Mouse (Mus musculus): ENCODE measurements around the gene Shf. TPM values are rescaled to one million over a fixed set of nuclear protein-coding genes. Genes with fewer than 3 reads are reported as not detected.

Shf gene
- polyA plus RNA-seq, 1 experiment from 2014 or later, result 2.0 TPM

- H3K27ac ChIP-seq (ENCODE audit: low read depth, low read length), result no peak overlapping the region
- peaks cover 65% of the 10 kb centered on the region for H3K27me3 ChIP-seq (replicated peaks; ENCODE audit: control insufficient read depth, insufficient read depth, low read length)
- H3K4me1 ChIP-seq (replicated peaks; ENCODE audit: control insufficient read depth, insufficient read depth, low read length), result peaks cover 26% of the 10 kb centered on the region
- H3K36me3 ChIP-seq (ENCODE audit: control insufficient read depth, insufficient read depth), result no peaks in the 10 kb centered on the region
- 10% methylated on average over 9 of the region's 9 CpGs for WGBS
- H3K4me2 ChIP-seq (replicated peaks; ENCODE audit: low read depth), result no peak overlapping the region
- H3K4me3 ChIP-seq (ENCODE audit: low read depth, low read length), result no peak overlapping the region
- no peaks in the 10 kb centered on the region for H3K9me3 ChIP-seq (ENCODE audit: control insufficient read depth)
- H3K9ac ChIP-seq (ENCODE audit: low read depth, low read length), result no peak overlapping the region
- peak; percentile 71 for TF ChIP-seq CTCF (IDR thresholded peaks at IDR 0.05; ENCODE audit: low read depth)
- peak; percentile 78 for ATAC-seq
Observed at GRCm38 (mm10) chr2:122302574-122303241, 66.3 kb downstream of the Shf start.

- Histone ChIP-seq H3K27ac (ENCODE audit: low read depth, low read length) (no peak overlapping the region), H3K4me2 (replicated peaks; ENCODE audit: low read depth) (peak overlapping the region; percentile 57), H3K27me3 (replicated peaks; ENCODE audit: control insufficient read depth, insufficient read depth, low read length) (peaks cover 71% of the 10 kb centered on the region), H3K4me1 (replicated peaks; ENCODE audit: control insufficient read depth, insufficient read depth, low read length) (peaks cover 29% of the 10 kb centered on the region), H3K36me3 (ENCODE audit: control insufficient read depth, insufficient read depth) (no peaks in the 10 kb centered on the region), H3K9ac (ENCODE audit: low read depth, low read length) (no peak overlapping the region), H3K4me3 (ENCODE audit: low read depth, low read length) (peak overlapping the region; percentile 15), H3K9me3 (ENCODE audit: control insufficient read depth) (no peaks in the 10 kb centered on the region)
- WGBS, result 14% methylated on average over 23 of the region's 23 CpGs
- TF ChIP-seq CTCF (IDR thresholded peaks at IDR 0.05; ENCODE audit: low read depth), result no peak
- ATAC-seq, result no peak
Observed at GRCm38 (mm10) chr2:122301921-122302573, 66.9 kb downstream of the Shf start.

- Histone ChIP-seq H3K9me3 (ENCODE audit: control insufficient read depth) (no peaks in the 10 kb centered on the region), H3K4me1 (replicated peaks; ENCODE audit: control insufficient read depth, insufficient read depth, low read length) (peaks cover 29% of the 10 kb centered on the region), H3K36me3 (ENCODE audit: control insufficient read depth, insufficient read depth) (no peaks in the 10 kb centered on the region), H3K4me3 (ENCODE audit: low read depth, low read length) (peak overlapping the region; percentile 15), H3K9ac (ENCODE audit: low read depth, low read length) (no peak overlapping the region; the same call in 1 of the 2 replicates), H3K27me3 (replicated peaks; ENCODE audit: control insufficient read depth, insufficient read depth, low read length) (peaks cover 73% of the 10 kb centered on the region), H3K27ac (ENCODE audit: low read depth, low read length) (no peak overlapping the region), H3K4me2 (replicated peaks; ENCODE audit: low read depth) (peak overlapping the region; percentile 57)
- WGBS, result under 1% methylated on average over 47 of the region's 48 CpGs
- no peak for ATAC-seq
- TF ChIP-seq CTCF (IDR thresholded peaks at IDR 0.05; ENCODE audit: low read depth), result peak; percentile 47
Observed at GRCm38 (mm10) chr2:122301081-122301920, 67.7 kb downstream of the Shf start.

GRCm38 (mm10) chr2:122300656-122301020 is 68.3 kb downstream of the Shf start:
- Histone ChIP-seq H3K4me2 (replicated peaks; ENCODE audit: low read depth) (peak overlapping the region; percentile 57), H3K9ac (ENCODE audit: low read depth, low read length) (no peak overlapping the region), H3K9me3 (ENCODE audit: control insufficient read depth) (no peaks in the 10 kb centered on the region), H3K27ac (ENCODE audit: low read depth, low read length) (no peak overlapping the region), H3K4me1 (replicated peaks; ENCODE audit: control insufficient read depth, insufficient read depth, low read length) (peaks cover 29% of the 10 kb centered on the region), H3K27me3 (replicated peaks; ENCODE audit: control insufficient read depth, insufficient read depth, low read length) (peaks cover 73% of the 10 kb centered on the region), H3K36me3 (ENCODE audit: control insufficient read depth, insufficient read depth) (no peaks in the 10 kb centered on the region), H3K4me3 (ENCODE audit: low read depth, low read length) (peak overlapping the region; percentile 15)
- no peak for TF ChIP-seq CTCF (IDR thresholded peaks at IDR 0.05; ENCODE audit: low read depth)
- 10% methylated on average over 14 of the region's 14 CpGs for WGBS
- ATAC-seq, result no peak

- Histone ChIP-seq H3K4me3 (ENCODE audit: low read depth, low read length) (no peak overlapping the region), H3K27me3 (replicated peaks; ENCODE audit: control insufficient read depth, insufficient read depth, low read length) (peaks cover 76% of the 10 kb centered on the region)
Observed at GRCm38 (mm10) chr2:122299911-122300655, 68.9 kb downstream of the Shf start.

More at GRCm38 (mm10) chr2:122299911-122300655, 68.9 kb downstream of the Shf start:
- Histone ChIP-seq H3K4me1 (replicated peaks; ENCODE audit: control insufficient read depth, insufficient read depth, low read length) (peaks cover 29% of the 10 kb centered on the region), H3K4me2 (replicated peaks; ENCODE audit: low read depth) (no peak overlapping the region), H3K27ac (ENCODE audit: low read depth, low read length) (no peak overlapping the region), H3K36me3 (ENCODE audit: control insufficient read depth, insufficient read depth) (no peaks in the 10 kb centered on the region), H3K9me3 (ENCODE audit: control insufficient read depth) (no peaks in the 10 kb centered on the region), H3K9ac (ENCODE audit: low read depth, low read length) (no peak overlapping the region)
- WGBS, result 26% methylated on average over 14 of the region's 14 CpGs
- TF ChIP-seq CTCF (IDR thresholded peaks at IDR 0.05; ENCODE audit: low read depth), result no peak
- no peak for ATAC-seq

Other genes with a start within 250 kb of the Shf start
- gene B2m, start 221.5 kb downstream of the Shf start, polyA plus RNA-seq (2015; fragmentation: Nextera tagmentation; extraction: Ambion mirVana), result 2,008 and 2,179 TPM in 2 replicates
- 0.10 TPM in 1 of 2 replicates, not detected in the other for gene Trim69, start 208.5 kb downstream of the Shf start, polyA plus RNA-seq (2015; fragmentation: Nextera tagmentation; extraction: Ambion mirVana)
- 0.04 and 0.05 TPM in 2 replicates for gene Patl2, start 183.0 kb downstream of the Shf start, polyA plus RNA-seq (2015; fragmentation: Nextera tagmentation; extraction: Ambion mirVana)
- not detected in 2 replicates for gene Terb2, start 182.9 kb downstream of the Shf start, polyA plus RNA-seq (2015; fragmentation: Nextera tagmentation; extraction: Ambion mirVana)
- gene Sord, start 134.4 kb downstream of the Shf start, polyA plus RNA-seq (2015; fragmentation: Nextera tagmentation; extraction: Ambion mirVana), result 136 and 172 TPM in 2 replicates
- 0.17 and 0.38 TPM in 2 replicates for gene Duox2, start 70.7 kb downstream of the Shf start, polyA plus RNA-seq (2015; fragmentation: Nextera tagmentation; extraction: Ambion mirVana)
- 0.83 and 1.5 TPM in 2 replicates for gene Duoxa2, start 70.3 kb downstream of the Shf start, polyA plus RNA-seq (2015; fragmentation: Nextera tagmentation; extraction: Ambion mirVana)
- not detected in 2 replicates for gene Duoxa1, start 55.4 kb downstream of the Shf start, polyA plus RNA-seq (2015; fragmentation: Nextera tagmentation; extraction: Ambion mirVana)
- gene Duox1, start 53.5 kb downstream of the Shf start, polyA plus RNA-seq (2015; fragmentation: Nextera tagmentation; extraction: Ambion mirVana), result 0.07 TPM in 1 of 2 replicates, not detected in the other
- gene Slc28a2, start 57.3 kb upstream of the Shf start, polyA plus RNA-seq (2015; fragmentation: Nextera tagmentation; extraction: Ambion mirVana), result 67.7 and 75.5 TPM in 2 replicates
- gene Gm14085, start 115.8 kb upstream of the Shf start, polyA plus RNA-seq (2015; fragmentation: Nextera tagmentation; extraction: Ambion mirVana), result 0.12 and 0.16 TPM in 2 replicates
- 184 and 255 TPM in 2 replicates for gene Gatm, start 242.1 kb upstream of the Shf start, polyA plus RNA-seq (2015; fragmentation: Nextera tagmentation; extraction: Ambion mirVana)